Mouse (Mus musculus): ENCODE measurements at regions not wholly inside any gene's neighbourhood (a gene's known extent, or its start where the extent isn't known, plus 50 kb on each side); places are given as distances from the start of the nearest gene placed in this dataset.

DNA sequence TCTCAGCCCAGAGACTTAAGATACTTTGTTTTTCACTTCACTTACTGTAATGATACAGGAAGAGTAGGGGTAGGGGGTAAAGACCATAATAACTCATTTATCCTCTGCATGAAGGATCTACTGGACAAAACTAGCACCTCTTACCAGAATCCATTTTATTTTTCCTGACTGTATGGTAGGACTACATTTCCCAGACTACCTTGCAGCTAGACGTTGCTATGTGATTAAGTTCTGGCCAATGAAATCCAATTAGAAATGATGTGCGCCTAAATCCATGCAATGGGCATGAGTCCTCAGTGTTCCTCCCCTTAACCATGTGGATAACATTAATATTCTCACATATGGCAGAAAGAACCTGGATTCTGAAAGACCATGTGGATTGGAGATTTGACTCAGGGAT is 68.3 kb upstream of the Rbbp6 start:
- Histone ChIP-seq H3K27ac (ENCODE audit: insufficient read depth, low read depth, low read length) (no peak overlapping the region), H3K4me3 (ENCODE audit: insufficient read depth, low read depth, low read length) (no peak overlapping the region), H3K4me1 (ENCODE audit: control insufficient read depth, insufficient read depth, low read length) (no peaks in the 10 kb centered on the region)
- WGBS: 77% methylated on average over 2 of the region's 2 CpGs
- no peak for TF ChIP-seq POLR2A (IDR thresholded peaks at IDR 0.05; ENCODE audit: insufficient read depth, low read depth, low read length)
- TF ChIP-seq CTCF (IDR thresholded peaks at IDR 0.05; ENCODE audit: insufficient read depth, low read depth, low read length): no peak

DNA sequence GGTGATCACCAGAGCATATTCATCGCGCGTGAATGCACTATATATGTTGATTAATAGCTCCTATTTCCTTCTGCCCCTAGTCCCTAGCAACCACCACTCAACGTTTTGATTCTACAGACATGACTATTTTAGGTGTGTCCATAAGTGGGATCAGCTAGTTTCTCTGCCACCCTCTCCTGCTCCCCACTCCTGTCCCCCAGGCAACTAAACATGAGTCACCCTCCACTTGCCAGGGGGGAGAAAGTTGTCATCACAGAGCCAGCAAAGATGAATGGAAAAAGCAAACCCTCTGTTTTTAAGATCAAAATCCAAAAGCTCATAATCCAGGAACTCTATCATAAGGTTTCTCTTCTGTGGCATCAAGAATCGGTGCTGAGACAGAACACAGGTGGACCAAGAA is 59.4 kb upstream of the Rbbp6 start:
- WGBS: 76% methylated on average over 5 of the region's 5 CpGs

DNA sequence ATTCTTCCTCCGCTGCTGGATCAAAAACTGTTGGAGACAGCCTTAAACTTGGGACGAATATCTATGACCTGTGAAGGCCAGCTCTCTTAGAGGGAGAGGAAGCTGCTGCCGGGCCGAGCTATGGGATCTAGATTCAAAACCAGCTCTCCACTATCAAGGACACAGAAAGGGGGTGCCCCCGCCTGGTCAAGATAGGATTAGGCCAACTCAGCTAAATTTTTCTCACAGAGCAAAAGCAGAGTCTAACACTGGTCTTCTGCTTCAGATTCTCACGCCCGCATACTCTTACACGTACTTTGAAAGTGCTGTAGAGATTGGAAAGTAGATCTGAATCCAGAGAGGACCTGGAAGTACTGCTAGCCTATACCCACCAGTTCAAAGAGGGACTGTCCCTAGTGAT is 56.2 kb upstream of the Rbbp6 start:
- TF ChIP-seq CTCF (IDR thresholded peaks at IDR 0.05; ENCODE audit: insufficient read depth, low read depth, low read length) (no peak), POLR2A (IDR thresholded peaks at IDR 0.05; ENCODE audit: insufficient read depth, low read depth, low read length) (no peak)

More for the DNA sequence above, 59.4 kb upstream of the Rbbp6 start:
- Histone ChIP-seq H3K4me1 (ENCODE audit: control insufficient read depth, insufficient read depth, low read length) (no peaks in the 10 kb centered on the region), H3K4me3 (ENCODE audit: insufficient read depth, low read depth, low read length) (no peak overlapping the region), H3K27ac (ENCODE audit: insufficient read depth, low read depth, low read length) (no peak overlapping the region)
- TF ChIP-seq POLR2A (IDR thresholded peaks at IDR 0.05; ENCODE audit: insufficient read depth, low read depth, low read length) (no peak), CTCF (IDR thresholded peaks at IDR 0.05; ENCODE audit: insufficient read depth, low read depth, low read length) (no peak)

More for the DNA sequence above, 56.2 kb upstream of the Rbbp6 start:
- WGBS: 92% methylated on average over 8 of the region's 8 CpGs
- Histone ChIP-seq H3K27ac (ENCODE audit: insufficient read depth, low read depth, low read length) (no peak overlapping the region), H3K4me3 (ENCODE audit: insufficient read depth, low read depth, low read length) (no peak overlapping the region), H3K4me1 (ENCODE audit: control insufficient read depth, insufficient read depth, low read length) (no peaks in the 10 kb centered on the region)

Data from olfactory bulb, adult 2 months (tissue).